Mouse (Mus musculus) lung, adult 2 months (tissue): ENCODE results near the gene Zfp978.
"Not testable (repeated sequence)": the region's sequence is repeated elsewhere in the genome, so short reads cannot be mapped to it uniquely, and the experiment has no call there.

Experiments used
- CTCF ChIP-seq: fragments of 200-500 bp; IDR thresholded peaks from 2 replicates; pipeline ENCODE4 v1.5.1; 2011; ENCODE audit warnings: mild to moderate bottlenecking, low read length, control low read depth; ENCODE audit not compliant: insufficient read depth
- POLR2A ChIP-seq: fragments of 200-500 bp; IDR thresholded peaks from 2 replicates; pipeline ENCODE4 v1.6.1; 2011; ENCODE audit warnings: low read depth, mild to moderate bottlenecking, control low read depth, low read length, borderline replicate concordance; ENCODE audit errors: extremely low read depth

DNA sequence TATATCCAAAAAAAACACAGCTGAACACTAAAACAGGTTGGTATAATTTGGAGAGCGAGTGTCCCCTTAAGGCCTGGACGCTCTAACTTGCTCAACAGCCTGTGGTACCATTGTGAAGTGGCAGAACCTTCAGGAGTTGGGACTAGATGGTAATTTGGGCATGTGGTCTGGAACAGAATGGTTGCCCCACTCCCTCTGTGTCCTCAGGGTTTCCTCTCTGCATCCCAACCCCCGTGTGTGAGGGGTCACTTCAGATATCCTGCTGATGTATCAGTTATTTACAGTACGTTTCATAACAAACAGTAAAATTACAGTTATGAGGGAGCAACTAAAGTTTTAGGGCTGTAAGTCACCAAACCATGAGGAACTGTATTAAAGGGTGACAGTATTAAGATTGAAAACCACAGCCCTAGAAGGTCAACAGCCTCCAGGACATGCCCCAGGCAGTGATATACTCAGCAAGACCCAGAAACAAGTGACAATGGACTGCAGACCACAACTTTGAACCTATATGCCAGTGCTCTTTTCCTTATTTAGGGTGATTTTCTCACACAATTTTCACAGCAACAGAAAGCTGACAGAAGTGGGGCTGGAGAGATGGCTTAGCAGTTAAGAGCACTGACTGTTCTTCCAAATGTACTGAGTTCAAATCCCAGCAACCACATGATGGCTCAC lies 14.6 kb upstream of the Zfp978 start:
- not testable (repeated sequence) for TF ChIP-seq POLR2A, CTCF
